Mouse (Mus musculus) liver, embryonic 14.5 days (tissue): ENCODE data around the gene Nacc1.

ENCODE experiments used
- CTCF ChIP-seq: IDR thresholded peaks from 2 replicates; pipeline ENCODE4 v1.5.1; 2016; ENCODE audit warnings: antibody characterized with exemption, low read depth, control low read depth
- EP300 ChIP-seq: IDR thresholded peaks from 2 replicates; pipeline ENCODE4 v1.6.1; 2016; ENCODE audit warnings: antibody characterized with exemption, low read depth

- TF ChIP-seq CTCF: no peak
- TF ChIP-seq EP300: no peak
Observed at GRCm38 (mm10) chr8:84711933-84712758, 24.5 kb upstream of the Nacc1 start.
